Mouse (Mus musculus) stomach, embryonic 16.5 days (tissue): ENCODE measurements around the gene Etv3. TPM values are rescaled to one million over a fixed set of nuclear protein-coding genes. Genes with fewer than 3 reads are reported as not detected.

Experiments used
- polyA plus RNA-seq: library from polyadenylated mRNA; unstranded; fragments of >200 nt; fragmentation: Nextera tagmentation; extraction: Ambion mirVana; gene quantifications from 2 replicates; pipeline ENCODE4 v1.2.1, GENCODE M21; 2015

Gene Etv3
- polyA plus RNA-seq, 1 experiment from 2014 or later, result 14.4 TPM

Other genes starting within 250 kb of the Etv3 start
- 2.0 and 2.5 TPM in 2 replicates for gene Cd5l, start 167.5 kb upstream of the Etv3 start, polyA plus RNA-seq
- gene Fcrl1, start 149.0 kb upstream of the Etv3 start, polyA plus RNA-seq, result 0.35 and 0.39 TPM in 2 replicates
- not detected in 2 replicates for gene Fcrl5, start 89.6 kb upstream of the Etv3 start, polyA plus RNA-seq
- 14.7 and 16.7 TPM in 2 replicates for gene Arhgef11, start 92.2 kb downstream of the Etv3 start, polyA plus RNA-seq
- 0.63 and 1.0 TPM in 2 replicates for gene Lrrc71, start 223.2 kb downstream of the Etv3 start, polyA plus RNA-seq